Mouse (Mus musculus): ENCODE results near the gene Plac9b. TPM values are rescaled to one million over a fixed set of nuclear protein-coding genes. Genes with fewer than 3 reads are reported as not detected.
"Not testable (repeated sequence)": the region's sequence is repeated elsewhere in the genome, so short reads cannot be mapped to it uniquely, and the experiment has no call there.

Gene Plac9b
- 10 to 100 TPM; 14.5 to 20.4 TPM for total RNA-seq (2021)

DNA sequence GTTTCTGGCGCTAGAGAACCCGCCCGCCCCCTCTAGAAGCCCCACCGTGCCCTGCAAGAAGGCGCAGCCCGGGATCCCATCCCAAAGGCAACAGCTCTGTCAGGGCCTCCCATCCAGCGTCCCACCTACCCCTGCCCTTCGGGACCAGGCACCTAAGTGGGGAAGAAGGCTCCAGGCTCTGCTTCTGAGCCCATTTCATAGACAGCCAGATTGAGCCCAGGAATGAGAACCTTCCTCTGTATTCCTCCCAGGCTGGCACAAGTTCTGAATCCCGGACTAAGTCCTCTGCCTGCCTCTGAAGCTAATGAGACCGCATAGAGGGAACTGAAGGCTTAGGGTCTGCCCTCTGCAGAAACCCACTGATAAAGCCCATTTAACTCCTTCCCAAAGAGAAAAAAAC is at the start of gene Plac9b:
Gene Plac9b (minus strand): TSS at position 101 of the 400 bp plus-strand sequence.
- DNase-seq (ENCODE audit: extremely low spot score in 1 of 2, low spot score in 2 of 2); intact Hi-C loops (cut with DNase I): not testable (repeated sequence)

DNA sequence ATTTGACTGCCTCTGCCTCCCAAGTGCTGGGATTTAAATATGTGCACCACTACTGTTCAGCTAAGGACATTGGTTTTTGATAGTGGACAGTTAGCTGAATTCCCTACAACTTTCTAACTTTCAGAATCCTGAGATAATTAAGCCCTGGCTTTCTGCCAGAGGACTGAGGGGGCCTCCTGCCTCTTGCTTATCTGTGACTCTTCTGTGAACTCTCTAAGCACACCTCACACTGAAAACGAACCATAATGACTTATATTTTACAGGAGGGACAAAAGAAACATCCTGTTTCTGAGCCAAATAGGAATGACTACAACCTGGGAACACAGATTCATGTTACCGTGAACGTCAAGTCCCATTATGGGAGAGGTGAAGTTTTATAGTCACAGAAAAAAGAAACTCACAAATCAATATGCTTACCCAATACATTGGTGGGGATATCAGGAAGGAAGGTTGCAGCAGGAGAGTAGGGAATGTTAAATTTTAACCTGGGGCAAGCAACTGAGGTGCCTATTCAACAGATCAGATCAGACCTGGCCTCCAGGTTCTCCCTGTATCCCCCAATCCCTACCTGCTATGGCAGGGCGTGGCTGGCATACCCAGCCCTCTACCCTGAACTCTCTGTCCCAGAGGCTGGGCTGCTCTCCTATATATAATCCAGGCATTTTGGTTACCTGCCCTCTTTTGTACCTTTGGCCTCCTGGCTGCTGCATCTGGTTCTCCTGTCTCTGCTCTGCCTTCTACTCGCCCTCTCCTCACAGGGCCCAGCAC is 34.1 kb upstream of the Plac9b start:
- DNase-seq (ENCODE audit: extremely low spot score in 1 of 2, low spot score in 2 of 2); intact Hi-C loops (cut with DNase I): not testable (repeated sequence)

DNA sequence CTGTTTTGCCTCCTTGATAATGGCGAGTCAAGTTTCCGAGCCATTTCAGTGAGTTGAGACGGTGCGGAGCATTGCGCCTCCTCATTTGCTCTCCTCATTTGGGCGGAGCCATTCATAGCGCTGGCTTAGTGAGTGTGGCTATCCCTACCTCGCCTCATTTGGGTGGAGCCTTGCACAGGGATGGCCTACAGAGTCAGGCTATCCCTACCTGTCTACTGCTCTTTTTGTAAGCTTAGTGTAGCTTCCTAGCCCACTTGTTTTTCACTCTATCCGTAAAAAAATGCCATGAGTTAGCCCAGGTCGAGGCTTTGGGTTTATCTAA is 24.6 kb upstream of the Plac9b start, which contains the start of gene Tmem254b:
Gene Tmem254b (minus strand): TSS at position 116 of the 322 bp plus-strand sequence.
- DNase-seq (ENCODE audit: extremely low spot score in 1 of 2, low spot score in 2 of 2); intact Hi-C loops (cut with DNase I): not testable (repeated sequence)

GRCm38 (mm10) chr14:26206197-26206925 is 24.1 kb upstream of the Plac9b start:
- DNase-seq (ENCODE audit: extremely low spot score in 1 of 2, low spot score in 2 of 2); intact Hi-C loops (cut with DNase I): not testable (repeated sequence)

DNA sequence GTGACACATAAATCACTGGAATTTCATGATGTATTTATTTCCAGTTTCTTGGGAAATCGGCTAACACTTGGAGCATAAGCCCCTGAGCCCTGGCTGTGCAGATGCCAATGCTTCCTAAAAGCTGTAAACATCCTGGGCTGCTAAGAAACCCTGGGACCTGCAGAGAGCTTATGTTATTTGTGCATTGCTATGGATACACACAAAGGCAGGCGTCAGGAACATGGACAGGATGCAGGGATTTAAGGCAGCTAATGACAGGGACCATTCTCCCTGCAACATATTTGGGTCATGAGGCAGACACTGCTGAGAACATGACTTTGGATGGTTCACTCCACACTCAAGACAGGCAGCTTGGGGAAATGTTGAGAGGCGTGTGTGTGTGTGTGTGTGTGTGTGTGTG is 15.6 kb upstream of the Plac9b start:
- intact Hi-C loops (cut with DNase I): not testable (repeated sequence)

DNA sequence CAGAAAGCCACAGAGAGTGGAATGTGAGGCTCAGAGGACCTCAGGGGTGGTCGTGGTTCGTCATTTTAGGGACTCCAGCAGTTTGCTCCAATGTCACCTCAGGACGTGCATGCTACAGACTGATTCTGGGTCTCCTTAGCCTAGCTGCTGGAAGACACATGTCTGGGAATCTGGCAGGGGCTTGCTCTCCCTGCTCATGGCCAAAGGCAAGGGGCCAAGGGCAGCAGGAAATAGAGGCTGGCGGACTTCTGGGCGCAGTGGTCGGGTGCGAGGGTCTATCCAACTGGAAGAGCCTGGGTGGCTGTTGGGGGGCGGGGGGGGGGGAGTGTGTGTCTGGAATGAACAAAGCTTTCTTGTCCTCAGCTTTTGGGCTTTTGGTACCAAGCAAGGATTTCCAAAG is 6.1 kb upstream of the Plac9b start:
- intact Hi-C loops (cut with DNase I); DNase-seq (ENCODE audit: extremely low spot score in 1 of 2, low spot score in 2 of 2): not testable (repeated sequence)

More for the DNA sequence above, 15.6 kb upstream of the Plac9b start:
- not testable (repeated sequence) for DNase-seq (ENCODE audit: extremely low spot score in 1 of 2, low spot score in 2 of 2)

- DNase-seq (ENCODE audit: extremely low spot score in 1 of 2, low spot score in 2 of 2); intact Hi-C loops (cut with DNase I): not testable (repeated sequence)
Measured at GRCm38 (mm10) chr14:26186638-26187037, 4.4 kb upstream of the Plac9b start.

DNA sequence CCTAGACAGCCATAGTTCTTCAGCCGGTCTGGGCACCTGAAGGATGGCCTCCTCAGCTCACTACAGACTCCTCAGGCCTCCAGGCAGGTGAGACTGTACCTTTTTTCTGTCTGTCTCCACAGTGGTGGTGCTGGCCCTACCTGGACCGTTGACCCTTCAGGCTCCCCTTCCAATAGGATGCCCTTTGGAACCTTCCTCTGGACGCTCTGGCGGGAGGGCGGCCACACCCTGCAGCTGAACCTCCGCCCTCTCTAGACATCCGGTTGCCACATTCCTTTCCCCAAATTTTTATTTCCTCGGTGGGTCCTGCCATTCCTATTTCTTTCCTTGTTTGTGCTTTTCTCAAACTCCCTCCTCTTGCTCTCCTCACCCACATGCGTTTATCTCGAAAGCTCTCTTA is 620 bp downstream of the Plac9b start:
- intact Hi-C loops (cut with DNase I); DNase-seq (ENCODE audit: extremely low spot score in 1 of 2, low spot score in 2 of 2): not testable (repeated sequence)

DNA sequence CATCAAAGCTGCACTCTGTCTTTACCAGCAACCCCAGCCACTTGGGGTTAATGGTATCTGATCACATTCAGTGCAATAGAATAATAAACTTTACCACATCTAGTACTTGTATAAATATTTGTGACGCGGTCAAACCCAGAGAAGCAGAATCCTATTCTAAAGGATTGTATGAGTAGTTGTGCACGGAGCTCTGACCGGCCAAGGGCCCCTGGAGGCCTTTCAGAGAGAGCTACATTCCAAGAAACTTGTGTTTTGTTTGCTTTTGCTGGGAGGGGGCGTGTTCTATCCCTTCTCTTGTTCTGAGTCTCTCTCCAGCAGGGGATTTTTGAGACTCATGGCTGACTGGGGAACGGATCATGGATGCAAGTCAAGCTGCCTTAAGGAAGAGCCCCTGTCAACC is 7.3 kb downstream of the Plac9b start:
- DNase-seq (ENCODE audit: extremely low spot score in 1 of 2, low spot score in 2 of 2); intact Hi-C loops (cut with DNase I): not testable (repeated sequence)

DNA sequence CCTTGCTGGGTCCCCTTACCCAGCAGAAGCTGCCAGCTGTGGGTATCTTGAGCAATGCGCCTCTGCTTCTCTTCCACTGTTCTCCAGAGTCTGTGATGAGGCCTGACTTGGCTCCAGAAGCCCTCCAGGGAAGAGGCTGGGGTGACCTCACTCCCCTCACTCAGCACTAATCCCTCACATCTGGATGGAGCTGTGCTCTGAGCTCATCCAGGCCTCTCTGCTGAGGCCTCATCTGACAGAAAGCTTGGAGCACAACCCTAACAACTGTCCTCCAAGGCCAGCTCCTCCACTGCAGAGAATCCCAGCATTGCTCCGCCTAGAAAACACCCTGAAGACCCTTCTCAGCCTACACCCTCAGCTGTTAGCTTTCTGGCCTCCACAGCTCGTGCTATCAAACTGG is 8.3 kb downstream of the Plac9b start:
- DNase-seq (ENCODE audit: extremely low spot score in 1 of 2, low spot score in 2 of 2); intact Hi-C loops (cut with DNase I): not testable (repeated sequence)

- intact Hi-C loops (cut with DNase I); DNase-seq (ENCODE audit: extremely low spot score in 1 of 2, low spot score in 2 of 2): not testable (repeated sequence)
Measured at GRCm38 (mm10) chr14:26165266-26165665, 17.0 kb downstream of the Plac9b start.

DNA sequence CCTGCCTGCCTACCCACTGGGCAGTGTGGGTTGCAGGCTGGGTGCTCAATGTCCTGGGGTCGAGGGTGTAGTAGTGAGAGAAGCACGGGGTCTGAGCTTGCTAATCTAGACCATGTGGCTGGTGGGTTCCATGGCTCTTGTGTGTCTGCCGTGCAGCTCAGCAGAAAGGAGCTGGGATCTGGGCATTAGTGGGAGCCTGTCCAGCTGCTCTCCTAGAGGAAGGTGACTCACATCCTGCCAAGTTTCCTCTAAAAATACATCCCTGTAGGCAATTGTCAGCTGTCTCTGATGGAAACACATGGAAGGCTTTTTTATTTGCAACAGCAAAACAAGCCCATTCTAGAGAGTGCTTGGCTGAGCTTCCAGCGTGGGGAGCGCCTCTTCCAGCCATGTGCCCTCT is 19.9 kb downstream of the Plac9b start:
- DNase-seq (ENCODE audit: extremely low spot score in 1 of 2, low spot score in 2 of 2); intact Hi-C loops (cut with DNase I): not testable (repeated sequence)

DNA sequence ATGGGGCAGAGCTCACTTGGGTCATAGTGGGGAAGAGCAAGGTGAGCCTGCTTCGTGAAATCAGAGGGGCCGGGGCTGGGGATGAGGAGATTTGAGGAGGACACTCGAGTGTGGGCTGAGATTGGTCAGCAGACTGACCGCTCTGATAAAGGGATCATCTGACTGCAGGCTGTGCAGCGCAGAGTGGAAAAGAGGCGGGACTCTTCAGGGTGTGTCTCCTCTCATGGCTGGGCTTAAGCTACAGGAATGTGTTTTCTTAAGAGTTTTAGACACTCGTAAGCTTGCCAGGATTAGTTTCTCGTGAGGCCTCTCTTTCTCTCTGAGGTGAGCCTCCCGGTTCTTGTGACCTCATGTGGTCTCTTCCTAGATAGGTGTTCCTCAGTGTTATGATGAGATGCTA is 21.1 kb downstream of the Plac9b start:
- intact Hi-C loops (cut with DNase I); DNase-seq (ENCODE audit: extremely low spot score in 1 of 2, low spot score in 2 of 2): not testable (repeated sequence)

DNA sequence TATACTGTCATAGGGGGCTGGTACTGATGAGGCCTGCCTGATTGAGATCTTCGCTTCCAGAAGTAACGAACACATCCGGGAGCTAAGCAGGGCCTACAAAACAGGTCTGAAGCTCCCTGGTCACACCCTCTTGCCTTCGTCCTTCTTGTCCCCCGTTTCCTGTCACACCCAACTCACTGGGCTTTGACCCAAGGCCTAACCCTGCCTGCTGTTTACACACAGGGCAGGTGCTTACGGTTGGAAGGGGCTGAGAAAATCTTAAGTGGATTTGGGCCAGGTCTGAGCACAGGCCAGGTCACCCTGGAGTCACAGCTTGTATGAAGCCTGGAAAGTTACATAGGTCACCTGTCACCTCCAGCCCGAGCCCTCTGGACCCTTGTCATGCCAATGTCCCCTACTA is 26.2 kb downstream of the Plac9b start:
- intact Hi-C loops (cut with DNase I); DNase-seq (ENCODE audit: extremely low spot score in 1 of 2, low spot score in 2 of 2): not testable (repeated sequence)

GRCm38 (mm10) chr14:26147095-26147494 is 35.2 kb downstream of the Plac9b start:
- DNase-seq (ENCODE audit: extremely low spot score in 1 of 2, low spot score in 2 of 2); intact Hi-C loops (cut with DNase I): not testable (repeated sequence)

GRCm38 (mm10) chr14:26119095-26119494 is 63.2 kb downstream of the Plac9b start:
- DNase-seq (ENCODE audit: extremely low spot score in 1 of 2, low spot score in 2 of 2); intact Hi-C loops (cut with DNase I): not testable (repeated sequence)

DNA sequence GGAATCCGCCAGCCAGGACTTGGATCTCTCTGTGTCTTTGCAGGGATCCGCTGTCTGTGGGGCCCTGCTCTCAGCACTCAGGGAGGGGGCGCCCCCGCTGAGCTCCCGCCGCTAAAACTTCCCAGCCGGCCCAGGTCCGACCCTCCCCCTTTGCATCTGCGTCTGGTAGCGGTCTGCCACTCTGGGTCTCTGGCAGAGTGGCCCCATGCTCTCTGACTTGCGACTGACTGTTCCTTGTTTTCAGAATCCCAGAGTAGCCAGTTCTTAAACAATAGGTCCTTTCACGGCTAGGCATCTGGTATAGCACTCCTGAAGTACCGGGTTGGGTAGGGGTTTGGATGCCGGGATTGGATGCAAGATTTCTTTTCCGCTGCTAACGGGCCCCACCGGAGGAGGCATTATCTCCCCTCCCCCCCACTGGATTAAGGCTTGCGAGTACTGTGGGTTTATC is 63.7 kb downstream of the Plac9b start:
- DNase-seq (ENCODE audit: extremely low spot score in 1 of 2, low spot score in 2 of 2); intact Hi-C loops (cut with DNase I): not testable (repeated sequence)

DNA sequence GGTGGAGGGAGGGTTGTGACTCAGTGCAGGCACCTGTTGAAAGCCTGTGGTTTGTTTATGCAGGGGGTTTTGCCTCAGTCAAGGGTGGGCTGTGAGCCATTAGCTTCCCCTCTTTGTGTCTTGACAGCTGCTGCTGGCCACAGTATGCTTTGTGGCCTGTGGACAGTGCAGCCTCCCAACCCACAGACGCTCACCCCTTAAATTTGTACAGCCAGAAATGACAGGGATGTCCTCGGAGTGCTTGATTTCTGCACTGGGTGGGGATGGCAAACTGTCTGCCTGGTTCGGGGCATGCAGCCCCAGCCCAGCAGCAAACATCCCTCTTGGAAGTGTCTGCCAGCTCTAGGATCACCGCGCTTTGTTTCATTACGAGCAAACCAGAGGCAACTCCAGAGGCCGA is 64.1 kb downstream of the Plac9b start, which contains the start of gene Duxbl2:
Gene Duxbl2 (plus strand): TSS at position 200 of the 400 bp plus-strand sequence.
- DNase-seq (ENCODE audit: extremely low spot score in 1 of 2, low spot score in 2 of 2); intact Hi-C loops (cut with DNase I): not testable (repeated sequence)
